Mouse (Mus musculus) urinary bladder, adult 2 months (tissue): ENCODE data around the gene Kif13a. TPM values are rescaled to one million over a fixed set of nuclear protein-coding genes. Genes with fewer than 3 reads are reported as not detected.

Experiments used
- DNase-seq: peaks from one replicate; pipeline ENCODE4 v3.0.0; 2022; ENCODE audit warnings: low spot score
- polyA plus RNA-seq: library from polyadenylated mRNA; depleted of rRNA; stranded (reverse); fragments of >200 nt; gene quantifications from 2 replicates; pipeline ENCODE4 v1.2.3, GENCODE M21; 2012

The Kif13a gene
- polyA plus RNA-seq, 1 experiment = 25.5 TPM

GRCm38 (mm10) chr13:46776636-46777305, 152.9 kb downstream of the Kif13a start:
- DNase-seq = no peak

- DNase-seq = no peak
Measured at GRCm38 (mm10) chr13:46774998-46775397, 154.7 kb downstream of the Kif13a start.

GRCm38 (mm10) chr13:46772581-46772980, 157.1 kb downstream of the Kif13a start:
- DNase-seq = no peak

GRCm38 (mm10) chr13:46765361-46765760, 164.3 kb downstream of the Kif13a start:
- no peak for DNase-seq

- no peak for DNase-seq
Measured at GRCm38 (mm10) chr13:46763210-46763609, 166.5 kb downstream of the Kif13a start.

- DNase-seq = no peak
Measured at GRCm38 (mm10) chr13:46760921-46761320, 168.7 kb downstream of the Kif13a start.

- DNase-seq = no peak
Measured at GRCm38 (mm10) chr13:46759281-46759809, 170.3 kb downstream of the Kif13a start.

GRCm38 (mm10) chr13:46758627-46759026, 171.0 kb downstream of the Kif13a start:
- DNase-seq = no peak

- no peak for DNase-seq
Measured at GRCm38 (mm10) chr13:46757946-46758345, 171.7 kb downstream of the Kif13a start.

- DNase-seq = no peak
Measured at GRCm38 (mm10) chr13:46753294-46753693, 176.4 kb downstream of the Kif13a start.

- DNase-seq = no peak
Measured at GRCm38 (mm10) chr13:46752566-46753229, 177.0 kb downstream of the Kif13a start.

- DNase-seq = no peak
Measured at GRCm38 (mm10) chr13:46748138-46748873, 181.4 kb downstream of the Kif13a start.

GRCm38 (mm10) chr13:46743821-46744220, 185.8 kb downstream of the Kif13a start:
- no peak for DNase-seq

- no peak for DNase-seq
Measured at GRCm38 (mm10) chr13:46742367-46742766, 187.3 kb downstream of the Kif13a start.

- no peak for DNase-seq
Measured at GRCm38 (mm10) chr13:46739426-46739825, 190.2 kb downstream of the Kif13a start.

- DNase-seq = no peak
Measured at GRCm38 (mm10) chr13:46737482-46737881, 192.2 kb downstream of the Kif13a start.

GRCm38 (mm10) chr13:46736479-46736865, 193.2 kb downstream of the Kif13a start:
- no peak for DNase-seq

- peak; percentile 41 for DNase-seq
Measured at GRCm38 (mm10) chr13:46735808-46736478, 193.7 kb downstream of the Kif13a start.

- DNase-seq = no peak
Measured at GRCm38 (mm10) chr13:46735219-46735807, 194.4 kb downstream of the Kif13a start.

GRCm38 (mm10) chr13:46729998-46730397, 199.7 kb downstream of the Kif13a start:
- DNase-seq = no peak

GRCm38 (mm10) chr13:46728411-46728810, 201.3 kb downstream of the Kif13a start:
- DNase-seq = no peak
